Comparison of ENCODE assay signal across 11 mouse cellular contexts in genomic region chr14:103680285-103680819, GRCm38 (mm10). TPM values are rescaled to one million over a fixed set of nuclear protein-coding genes. Genes with fewer than 3 reads are reported as not detected.
A peak's percentile ranks its signal among the peaks of the same experiment; 100 is the strongest.
DNase-seq lines count a peak whose midpoint lies in the region; ATAC-seq and TF ChIP-seq lines count a peak whose summit lies in the region.
"Had no signal": no experiment of that assay in that cellular context is flagged by ENCODE, and none has a peak within 500 bp of the region (broad histone marks: within the 10 kb centered on the region; RNA-seq: fewer than 3 reads in every experiment).

No protein-coding gene starts in this region.

- no peaks in the 10 kb centered on the region for H3K9me3 ChIP-seq in lung, embryonic 16.5 days (ENCODE audit: control insufficient read depth, low read length)
- no peaks in the 10 kb centered on the region for H3K9me3 ChIP-seq in stomach, embryonic 15.5 days

- peaks cover 3% of the 10 kb centered on the region for H3K4me1 ChIP-seq in lung, embryonic 16.5 days (replicated peaks; ENCODE audit: control insufficient read depth, insufficient read depth, low read length)
- H3K4me1 ChIP-seq in stomach, embryonic 15.5 days = no peaks in the 10 kb centered on the region

- intact Hi-C loops in left cerebral cortex, adult 2 months (cut with DNase I) = loop anchor here (2.0 kb wide), 1 partner anchor 30 kb away; the partner anchor contains the start of gene Slain1
- intact Hi-C loops in left cerebral cortex, postnatal 14 days (cut with DNase I) = no loop called here

- no peak overlapping the region for H3K9ac ChIP-seq in lung, embryonic 16.5 days (ENCODE audit: low read length)
- no peak overlapping the region for H3K9ac ChIP-seq in stomach, embryonic 15.5 days

- peak; percentile 85 for ATAC-seq in lung, embryonic 16.5 days (ENCODE audit: low read depth)
- ATAC-seq in stomach, embryonic 15.5 days (ENCODE audit: insufficient read depth, low FRiP score, low read depth) = no peak
- ATAC-seq: Patski had no signal

- peak; percentile 26 for DNase-seq in embryo, embryonic 10.5 days (ENCODE audit: low spot score)
- no peak for DNase-seq in embryo, embryonic 10 days (ENCODE audit: low spot score)
- peak in 1 of 2 experiments; percentile 6 for DNase-seq in left cerebral cortex, adult 2 months (ENCODE audit: extremely low spot score in 1 of 2, low spot score in 2 of 2)
- DNase-seq in left cerebral cortex, postnatal 14 days (ENCODE audit: low spot score in 2 of 2) = no peak
- DNase-seq in right cerebral cortex, postnatal 25 days = no peak
- DNase-seq in frontal cortex, postnatal 14 days (ENCODE audit: low spot score in 2 of 2) = no peak
- DNase-seq: cerebellum, adult 11 months; layer of hippocampus, postnatal 36 days had no signal

- no peaks in the 10 kb centered on the region for H3K27me3 ChIP-seq in lung, embryonic 16.5 days (ENCODE audit: control insufficient read depth, insufficient read depth, low read depth, low read length)
- H3K27me3 ChIP-seq in stomach, embryonic 15.5 days (replicated peaks) = no peaks in the 10 kb centered on the region
- H3K27me3 ChIP-seq: Patski had no signal

- H3K27ac ChIP-seq in left cerebral cortex, adult 2 months = peak overlapping the region; percentile 87
- H3K27ac ChIP-seq in lung, embryonic 16.5 days (ENCODE audit: low read length) = no peak overlapping the region
- H3K27ac ChIP-seq in stomach, embryonic 15.5 days = no peak overlapping the region

- WGBS in lung, embryonic 16.5 days = 12% methylated on average over 7 of the region's 7 CpGs
- WGBS in stomach, embryonic 15.5 days = 38% methylated on average over 7 of the region's 7 CpGs

- H3K36me3 ChIP-seq in lung, embryonic 16.5 days (ENCODE audit: control insufficient read depth, insufficient read depth, low read length) = no peaks in the 10 kb centered on the region
- no peaks in the 10 kb centered on the region for H3K36me3 ChIP-seq in stomach, embryonic 15.5 days

- peak overlapping the region; percentile 20 for H3K4me3 ChIP-seq in left cerebral cortex, adult 2 months
- H3K4me3 ChIP-seq in lung, embryonic 16.5 days (ENCODE audit: low read length) = no peak overlapping the region
- H3K4me3 ChIP-seq in stomach, embryonic 15.5 days (replicated peaks) = no peak overlapping the region

- peak overlapping the region; percentile 54 for H3K4me2 ChIP-seq in lung, embryonic 16.5 days (ENCODE audit: low read depth, low read length)
- H3K4me2 ChIP-seq in stomach, embryonic 15.5 days = peak overlapping the region; percentile 32

- TF ChIP-seq CTCF in left cerebral cortex, adult 2 months (IDR thresholded peaks at IDR 0.05) = no peak

RNA-seq across cellular contexts. Expression of gene Slain1, which starts 30.3 kb away (rescaled TPM):
- total RNA-seq in left cerebral cortex, adult 2 months (2021) = 10 to 100 TPM; 41.6 to 42.4 TPM
- total RNA-seq in left cerebral cortex, postnatal 14 days (2021) = 10 to 100 TPM; 49.9 to 51.7 TPM
- polyA plus RNA-seq in lung, embryonic 16.5 days (2015; fragmentation: Nextera tagmentation; extraction: Ambion mirVana) = 0.58 and 0.89 TPM in 2 replicates
- polyA plus RNA-seq in stomach, embryonic 15.5 days (2015; fragmentation: Nextera tagmentation; extraction: Ambion mirVana) = 3.0 and 3.1 TPM in 2 replicates
